ENCODE assay signal across 9 mouse cellular contexts in genomic region chr3:34456488-34457433, GRCm38 (mm10).
A peak's percentile ranks its signal among the peaks of the same experiment; 100 is the strongest.
DNase-seq lines count a peak whose midpoint lies in the region; ATAC-seq and TF ChIP-seq lines count a peak whose summit lies in the region.
"Had no signal": no experiment of that assay in that cellular context is flagged by ENCODE, and none has a peak within 500 bp of the region (broad histone marks: within the 10 kb centered on the region; RNA-seq: fewer than 3 reads in every experiment).

No protein-coding gene starts in this region.

- TF ChIP-seq EP300 in lung, postnatal 0 days (IDR thresholded peaks at IDR 0.05) = no peak

- H3K9me3 ChIP-seq in forebrain, embryonic 12.5 days = no peaks in the 10 kb centered on the region
- H3K9me3 ChIP-seq in forebrain, embryonic 11.5 days (ENCODE audit: control insufficient read depth, low read length) = no peaks in the 10 kb centered on the region; the same call in 1 of the 2 replicates
- no peaks in the 10 kb centered on the region for H3K9me3 ChIP-seq in lung, postnatal 0 days (ENCODE audit: low read length)

- no peak overlapping the region for H3K9ac ChIP-seq in forebrain, embryonic 12.5 days
- H3K9ac ChIP-seq in forebrain, embryonic 11.5 days (ENCODE audit: low read length) = no peak overlapping the region
- H3K9ac ChIP-seq in lung, postnatal 0 days (replicated peaks; ENCODE audit: low read depth) = no peak overlapping the region

- no peak overlapping the region for H3K4me2 ChIP-seq in forebrain, embryonic 12.5 days
- no peak overlapping the region for H3K4me2 ChIP-seq in forebrain, embryonic 11.5 days (ENCODE audit: low read depth, low read length, severe bottlenecking)
- no peak overlapping the region for H3K4me2 ChIP-seq in lung, postnatal 0 days (replicated peaks; ENCODE audit: low read depth, low read length)

- H3K27me3 ChIP-seq in forebrain, embryonic 12.5 days = no peaks in the 10 kb centered on the region
- no peaks in the 10 kb centered on the region for H3K27me3 ChIP-seq in forebrain, embryonic 11.5 days (ENCODE audit: control insufficient read depth, insufficient read depth, low read length)
- H3K27me3 ChIP-seq in lung, postnatal 0 days (replicated peaks; ENCODE audit: insufficient read depth, low read length) = no peaks in the 10 kb centered on the region

- DNase-seq in forebrain, embryonic 11.5 days (ENCODE audit: low spot score) = no peak
- DNase-seq in thymus, postnatal 25 days = peak; percentile 2
- DNase-seq in thymus, postnatal 0 days (ENCODE audit: low spot score) = no peak
- peak; percentile 18 for DNase-seq in lung, postnatal 0 days (ENCODE audit: low spot score)
- no peak for DNase-seq in Muller cell, postnatal 12 days (ENCODE audit: inconsistent ontology term)
- no peak for DNase-seq in T-cell, adult 2 months (ENCODE audit: low spot score)
- DNase-seq in frontal cortex, postnatal 36 days (ENCODE audit: low spot score in 2 of 2) = no peak

- WGBS in forebrain, embryonic 12.5 days = 59% methylated on average over 23 of the region's 23 CpGs
- WGBS in forebrain, embryonic 11.5 days = 68% methylated on average over 23 of the region's 23 CpGs
- 48% methylated on average over 23 of the region's 23 CpGs for WGBS in lung, postnatal 0 days

- H3K27ac ChIP-seq in forebrain, embryonic 12.5 days = peak overlapping the region; percentile 63
- no peak overlapping the region for H3K27ac ChIP-seq in forebrain, embryonic 11.5 days (ENCODE audit: low read depth, low read length)
- no peak overlapping the region for H3K27ac ChIP-seq in lung, postnatal 0 days (ENCODE audit: low read length)
- H3K27ac ChIP-seq: kidney, postnatal 0 days had no signal

- TF ChIP-seq CTCF in lung, postnatal 0 days (IDR thresholded peaks at IDR 0.05) = no peak

- peaks cover 18% of the 10 kb centered on the region for H3K4me1 ChIP-seq in forebrain, embryonic 12.5 days
- H3K4me1 ChIP-seq in forebrain, embryonic 11.5 days (replicated peaks; ENCODE audit: control insufficient read depth, insufficient read depth, low read length) = peaks cover 4% of the 10 kb centered on the region; the same call in 1 of the 2 replicates
- no peaks in the 10 kb centered on the region for H3K4me1 ChIP-seq in lung, postnatal 0 days (ENCODE audit: insufficient read depth, low read depth, low read length)

- H3K36me3 ChIP-seq in forebrain, embryonic 12.5 days (replicated peaks) = no peaks in the 10 kb centered on the region
- no peaks in the 10 kb centered on the region for H3K36me3 ChIP-seq in forebrain, embryonic 11.5 days (ENCODE audit: control insufficient read depth, insufficient read depth, low read length)
- no peaks in the 10 kb centered on the region for H3K36me3 ChIP-seq in lung, postnatal 0 days (ENCODE audit: insufficient read depth, low read length)

- H3K4me3 ChIP-seq in forebrain, embryonic 12.5 days (replicated peaks) = no peak overlapping the region
- H3K4me3 ChIP-seq in forebrain, embryonic 11.5 days (ENCODE audit: low read depth, low read length) = no peak overlapping the region
- H3K4me3 ChIP-seq in lung, postnatal 0 days (ENCODE audit: low read depth, low read length) = no peak overlapping the region

- ATAC-seq in forebrain, embryonic 12.5 days (ENCODE audit: low FRiP score) = peak; percentile 55; the same call in 1 of the 2 replicates
- no peak for ATAC-seq in forebrain, embryonic 11.5 days (replicated peaks; ENCODE audit: low FRiP score)
- ATAC-seq in lung, postnatal 0 days = peak; percentile 64

Comparison
In these comparisons a context has a peak if more than half of its experiments do, and no peak if none do; other contexts are left out.
1. DNase-seq: peak in thymus, postnatal 25 days (single experiment) and lung, postnatal 0 days (single experiment); none in forebrain, embryonic 11.5 days (single experiment), thymus, postnatal 0 days (single experiment), Muller cell, postnatal 12 days (single experiment), T-cell, adult 2 months (single experiment) and frontal cortex, postnatal 36 days (0 of 2).